Mouse (Mus musculus): ENCODE measurements around the gene Kmt5b. TPM values are rescaled to one million over a fixed set of nuclear protein-coding genes. Genes with fewer than 3 reads are reported as not detected.

Kmt5b gene
- total RNA-seq, 2 experiments from 2014 or later, result 20.8 to 22.5 TPM

DNA sequence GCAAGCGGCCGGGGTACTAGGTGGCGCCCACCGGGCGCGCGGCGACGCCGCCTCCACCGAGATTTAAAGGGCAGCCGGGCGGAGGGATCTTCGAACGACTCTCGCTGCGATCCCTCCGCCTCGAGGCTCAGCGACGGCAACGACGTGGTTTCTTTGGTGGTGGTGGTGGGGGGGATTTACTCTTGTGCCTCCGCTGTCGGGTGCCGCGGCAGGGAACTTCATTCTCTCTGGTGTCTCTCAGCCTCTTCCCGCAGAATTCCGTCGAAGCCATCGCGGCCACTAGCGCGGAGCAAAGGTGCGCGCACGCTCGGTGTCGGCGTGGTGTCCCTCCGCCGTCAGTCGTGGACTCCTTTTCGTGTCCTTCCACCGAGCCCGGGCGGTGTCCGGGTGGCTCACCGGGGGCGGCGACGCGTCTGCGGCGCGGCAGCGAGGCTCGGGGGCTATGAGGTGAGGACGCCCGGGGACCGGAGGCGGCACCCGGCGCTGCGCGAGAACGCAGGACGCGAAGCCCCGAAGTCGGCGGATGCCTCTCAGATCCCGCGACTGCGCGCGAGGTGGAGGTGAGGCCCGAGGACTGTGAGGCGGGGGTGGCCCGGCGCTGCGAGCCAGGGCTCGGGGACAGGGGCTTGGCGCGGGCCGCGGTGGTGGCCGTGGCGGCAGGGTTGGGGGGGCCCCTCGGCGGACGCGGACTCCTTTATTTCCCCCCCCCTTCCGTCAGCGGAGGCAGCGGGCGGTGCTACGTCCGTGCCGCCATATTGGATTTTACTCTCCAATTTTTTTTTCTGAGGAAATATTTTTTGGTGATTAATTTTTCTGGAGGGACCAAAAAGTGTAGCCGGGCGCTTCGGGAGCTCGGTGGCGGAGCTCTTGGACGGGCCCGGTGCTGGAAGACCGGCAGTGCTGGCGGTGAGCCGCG lies 818 bp downstream of the Kmt5b start:
- peak; percentile 85 to 93 for DNase-seq
- intact Hi-C loops (cut with DNase I), result no loop called here

DNA sequence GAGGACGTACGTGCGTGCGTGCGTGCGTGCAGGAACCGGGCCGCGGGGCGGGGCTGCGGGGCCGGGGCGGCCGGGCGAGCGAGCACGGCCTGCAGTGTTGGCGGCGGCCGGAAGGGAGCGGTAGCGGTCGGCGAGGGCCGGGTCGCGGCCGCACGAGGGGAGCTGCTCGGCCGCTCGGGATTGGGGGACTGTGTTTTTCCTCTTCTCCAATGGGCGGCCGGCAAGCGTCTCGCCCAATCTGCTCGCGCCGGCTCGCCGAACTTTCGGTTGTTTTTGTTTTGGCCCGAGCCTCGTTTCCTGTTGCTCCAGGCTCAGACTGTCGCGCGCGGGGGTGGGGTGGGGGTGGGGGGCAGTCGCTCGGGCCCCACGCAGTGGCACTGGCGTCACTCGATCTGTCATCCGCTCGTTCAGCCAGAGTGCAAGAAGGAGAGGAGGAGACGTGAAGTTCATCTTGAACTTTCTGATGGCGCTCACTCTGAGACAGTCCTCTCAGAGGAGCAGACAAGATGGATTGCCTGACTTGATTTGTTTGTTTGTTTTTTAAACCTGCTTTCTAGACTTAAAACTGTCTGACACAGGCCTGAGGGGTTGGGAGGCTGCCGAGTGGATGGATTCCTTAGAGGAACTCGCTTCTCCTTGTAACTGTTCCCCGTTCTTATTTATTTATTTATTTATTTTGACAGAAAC lies 1.6 kb downstream of the Kmt5b start:
- intact Hi-C loops (cut with DNase I), result no loop called here
- peak in 1 of 2 experiments; percentile 89 for DNase-seq

DNA sequence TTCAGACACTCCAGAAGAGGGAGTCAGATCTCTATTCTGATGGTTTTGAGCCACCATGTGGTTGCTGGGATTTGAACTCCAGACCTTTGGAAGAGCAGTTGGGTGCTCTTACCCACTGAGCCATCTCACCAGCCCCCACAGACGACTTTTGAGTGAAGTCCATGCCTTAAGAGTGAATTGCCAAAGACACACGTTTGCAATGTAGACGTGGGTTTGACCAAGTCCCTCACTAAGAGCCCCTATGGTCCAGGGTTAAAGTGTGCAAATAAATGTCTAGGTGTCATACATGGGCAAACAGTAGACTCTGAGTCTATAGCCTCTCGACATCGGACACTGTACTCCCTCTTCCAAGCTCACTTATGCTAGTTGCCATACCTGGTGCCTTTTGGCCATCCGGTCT lies 2.3 kb downstream of the Kmt5b start:
- intact Hi-C loops (cut with DNase I), result no loop called here

DNA sequence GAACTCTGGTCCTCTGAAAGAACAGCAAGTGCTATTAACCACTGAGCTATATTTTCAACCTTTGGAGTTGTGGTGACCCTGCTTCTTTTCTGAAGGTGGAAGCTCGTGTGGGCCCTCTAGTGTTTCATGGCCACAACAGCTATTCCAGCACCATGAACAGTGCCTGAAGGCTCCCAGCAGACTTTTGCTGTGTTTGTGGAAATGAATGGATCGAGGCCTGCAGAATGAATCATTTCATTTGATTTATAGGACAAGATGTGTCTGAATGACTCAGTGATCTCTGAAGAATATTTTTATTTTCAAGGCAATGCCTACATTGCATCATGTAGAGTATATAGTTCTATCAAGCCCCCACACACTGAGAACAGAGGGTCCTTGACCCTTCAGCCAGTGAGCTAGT lies 6.9 kb downstream of the Kmt5b start:
- intact Hi-C loops (cut with DNase I), result no loop called here
- no peak for DNase-seq

More for the DNA sequence above, 2.3 kb downstream of the Kmt5b start:
- no peak for DNase-seq

DNA sequence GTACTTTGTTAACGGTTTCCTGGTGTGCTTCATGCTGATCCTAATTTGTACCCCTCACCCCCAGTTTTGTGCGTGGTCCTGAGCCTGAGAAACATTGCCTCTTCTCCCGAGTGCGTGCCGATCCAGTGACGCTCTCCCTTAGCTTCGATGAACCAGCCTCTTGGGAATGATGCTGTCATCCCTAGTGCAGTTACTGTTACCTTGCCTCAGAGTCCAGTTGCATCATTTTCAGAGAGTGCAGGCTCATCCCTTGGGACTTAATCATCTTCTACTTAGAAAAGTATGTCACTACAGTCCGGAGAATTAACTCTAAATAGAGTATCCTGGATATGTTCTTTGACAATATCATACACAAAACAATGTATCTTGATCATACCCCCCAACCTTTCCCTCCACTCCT lies 11.5 kb downstream of the Kmt5b start:
- DNase-seq, result no peak
- intact Hi-C loops (cut with DNase I), result no loop called here

DNA sequence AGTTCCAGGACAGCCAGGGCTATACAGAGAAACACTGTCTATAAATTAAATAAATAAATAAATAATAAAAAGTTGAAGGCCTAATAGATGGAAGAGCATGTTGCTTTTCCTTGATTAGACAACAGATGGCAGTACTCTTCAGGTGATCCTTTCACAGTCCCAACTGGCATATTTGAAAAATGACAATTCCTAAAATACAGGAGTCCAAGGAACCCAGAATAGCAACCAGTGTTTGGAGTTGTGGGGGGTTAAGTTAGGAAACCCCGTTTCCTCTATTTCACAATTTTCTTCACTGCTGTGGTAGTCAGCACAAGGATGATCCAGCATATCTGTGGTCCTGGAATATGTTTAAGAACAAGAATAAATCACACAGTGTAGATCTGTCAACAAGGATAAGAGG lies 22.9 kb downstream of the Kmt5b start:
- DNase-seq, result no peak
- intact Hi-C loops (cut with DNase I), result loop anchor here (5.0 kb wide), 1 partner anchor 192 kb away; no protein-coding TSS in a partner anchor

DNA sequence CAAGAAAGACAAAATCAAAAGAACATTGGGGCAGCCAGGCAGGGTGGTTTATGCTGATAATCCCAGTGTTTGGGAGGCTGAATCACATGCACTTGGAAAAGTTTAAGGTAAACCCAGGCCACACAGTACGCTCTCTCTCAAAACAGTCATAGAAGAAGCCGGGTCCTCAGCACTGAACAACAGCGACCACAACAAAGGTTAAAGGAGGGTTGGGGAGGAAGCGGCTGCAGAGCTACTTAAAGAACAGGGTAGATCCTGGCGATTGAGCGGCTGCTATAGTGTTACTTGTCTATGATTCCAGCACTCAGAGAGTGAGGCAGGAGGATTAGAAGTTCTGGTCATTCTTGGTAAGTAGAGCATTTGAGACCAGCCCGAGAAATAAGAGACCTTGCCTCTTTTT lies 38.3 kb downstream of the Kmt5b start:
- no peak for DNase-seq
- intact Hi-C loops (cut with DNase I), result no loop called here

DNA sequence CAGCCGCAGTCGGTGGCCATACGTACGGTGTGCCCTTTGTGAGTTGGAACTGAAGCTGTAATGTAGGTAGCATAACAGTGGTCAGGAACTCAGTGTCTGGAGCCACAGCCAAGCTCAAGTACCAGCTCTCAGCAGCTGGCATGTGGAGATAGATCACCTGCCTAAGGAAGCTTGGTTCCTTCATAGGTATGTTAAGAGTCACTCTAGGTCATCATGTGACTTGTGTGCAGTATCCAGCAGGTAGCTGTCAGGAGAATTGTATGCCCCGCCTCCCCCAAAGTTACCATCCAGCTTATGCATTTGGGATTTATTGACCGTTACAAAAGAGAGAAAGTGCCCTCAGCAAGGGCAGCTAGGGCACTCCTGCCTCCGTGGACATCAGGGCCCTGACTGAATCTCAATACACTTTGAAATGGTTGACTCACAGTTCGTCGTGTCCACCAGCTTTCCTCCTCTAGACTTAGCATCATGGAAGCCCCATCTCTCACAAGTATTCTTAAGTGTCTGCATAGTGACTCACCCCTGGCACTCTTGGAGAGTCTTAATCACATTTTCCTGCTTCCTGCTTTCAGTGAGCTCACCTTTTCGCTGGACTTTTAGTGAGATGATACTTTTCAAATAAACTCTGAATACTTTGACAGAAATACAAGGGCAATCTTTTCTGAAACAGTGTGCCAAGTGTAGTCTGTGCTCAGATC lies 43.5 kb downstream of the Kmt5b start:
- DNase-seq, result no peak
- intact Hi-C loops (cut with DNase I), result no loop called here

DNA sequence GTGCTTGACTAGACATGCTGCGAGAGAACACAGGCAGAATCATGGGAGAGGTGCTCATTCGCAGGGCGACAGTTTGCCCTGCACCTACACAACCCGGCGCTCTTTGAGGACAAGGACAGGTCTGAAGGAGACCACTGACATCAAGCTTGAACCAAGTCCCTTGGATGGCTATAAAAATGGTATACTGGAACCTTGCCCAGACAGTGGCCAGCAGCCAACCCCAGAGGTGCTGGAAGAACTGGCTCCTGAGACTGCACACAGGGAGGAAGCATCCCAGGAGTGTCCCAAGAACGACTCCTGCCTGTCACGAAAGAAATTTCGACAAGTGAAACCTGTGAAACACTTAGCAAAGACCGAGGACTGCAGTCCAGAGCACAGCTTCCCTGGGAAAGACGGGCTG lies 47.2 kb downstream of the Kmt5b start:
- no peak for DNase-seq

DNA sequence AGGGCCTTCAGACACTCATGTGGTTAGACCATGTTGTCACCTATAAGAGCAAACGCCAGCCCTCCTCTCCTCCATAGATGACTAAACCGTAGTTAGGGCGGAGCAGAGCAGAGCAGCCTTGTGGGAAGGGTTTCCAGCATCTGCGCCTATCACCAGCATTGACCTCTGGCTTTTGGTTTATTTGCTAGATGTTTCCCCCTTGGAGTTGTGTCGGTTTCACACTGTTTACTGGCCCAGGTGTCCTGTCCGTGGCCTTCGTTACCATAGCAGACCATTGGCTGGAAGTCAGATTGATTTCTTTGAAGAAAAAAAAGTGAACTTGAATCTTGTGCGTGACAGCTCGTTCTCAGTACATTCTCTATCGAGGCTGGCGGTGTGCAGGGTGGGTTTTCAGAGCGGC lies 48.6 kb downstream of the Kmt5b start:
- intact Hi-C loops (cut with DNase I), result no loop called here
- no peak for DNase-seq

More for the DNA sequence above, 47.2 kb downstream of the Kmt5b start:
- intact Hi-C loops (cut with DNase I), result no loop called here

DNA sequence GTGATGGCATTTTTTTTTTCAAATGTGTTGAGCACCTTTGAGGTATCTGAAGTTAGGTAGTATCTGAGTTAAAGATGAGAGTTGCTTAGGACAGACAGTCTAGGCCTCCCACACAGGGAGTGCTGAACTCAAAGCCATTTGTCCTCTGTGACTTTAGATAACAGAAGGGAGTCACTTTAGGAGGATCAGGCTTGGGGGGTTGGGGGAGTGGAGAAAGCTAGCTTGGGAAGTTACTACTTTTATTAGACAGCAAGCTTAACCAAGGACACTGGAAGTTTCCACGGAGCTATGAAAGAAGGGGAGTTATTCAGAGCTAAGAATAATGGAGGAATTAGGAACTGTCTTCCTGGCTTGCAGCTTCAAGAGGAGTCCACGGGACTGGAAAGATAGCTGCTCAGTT lies 51.9 kb downstream of the Kmt5b start:
- intact Hi-C loops (cut with DNase I), result no loop called here
- no peak for DNase-seq

DNA sequence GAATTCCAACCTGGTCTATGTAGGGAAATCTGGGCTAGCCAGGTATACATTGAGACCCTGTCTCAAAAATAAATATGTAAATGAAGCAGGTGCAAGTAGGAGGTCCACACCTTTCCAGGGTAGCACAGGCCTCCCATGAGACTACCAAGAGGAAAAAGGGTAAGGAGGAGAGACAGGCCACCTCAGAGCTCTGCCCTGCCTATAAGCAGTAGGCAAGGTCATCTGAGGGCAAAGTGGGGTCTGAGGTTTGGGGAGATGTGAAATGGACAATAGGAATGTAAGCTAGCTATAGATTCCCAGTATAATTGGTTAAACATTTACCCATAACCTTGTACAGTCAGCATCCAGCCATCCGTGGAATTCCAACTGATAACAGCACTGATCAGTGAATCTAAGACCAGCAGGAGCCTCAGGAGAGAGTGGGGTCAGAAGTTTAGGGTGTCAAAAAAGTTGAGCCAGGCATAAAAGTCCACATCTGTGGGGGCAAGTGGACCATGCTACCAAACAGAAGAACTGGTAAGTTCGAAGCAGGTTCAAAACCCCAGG lies 52.8 kb downstream of the Kmt5b start:
- intact Hi-C loops (cut with DNase I), result no loop called here
- no peak for DNase-seq

DNA sequence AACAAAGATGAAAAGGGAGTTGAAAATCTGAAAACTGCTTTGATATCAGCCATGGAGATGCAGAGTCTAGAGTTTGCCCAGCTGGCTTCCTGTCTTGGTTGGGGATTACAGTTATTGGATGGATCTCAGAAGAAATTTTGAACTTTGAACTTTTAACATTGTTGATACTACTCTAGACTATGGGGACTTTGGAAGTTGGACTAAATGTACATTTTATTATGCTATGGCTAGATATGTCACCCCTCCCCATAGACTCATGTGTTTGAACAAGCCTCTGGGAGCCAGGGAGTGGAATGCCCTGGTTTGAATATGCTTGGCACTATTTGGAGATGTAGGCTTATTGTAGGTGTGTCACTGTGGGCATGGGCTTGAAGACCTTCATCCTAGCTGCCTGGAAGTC lies 57.8 kb downstream of the Kmt5b start:
- intact Hi-C loops (cut with DNase I), result no loop called here
- no peak for DNase-seq

DNA sequence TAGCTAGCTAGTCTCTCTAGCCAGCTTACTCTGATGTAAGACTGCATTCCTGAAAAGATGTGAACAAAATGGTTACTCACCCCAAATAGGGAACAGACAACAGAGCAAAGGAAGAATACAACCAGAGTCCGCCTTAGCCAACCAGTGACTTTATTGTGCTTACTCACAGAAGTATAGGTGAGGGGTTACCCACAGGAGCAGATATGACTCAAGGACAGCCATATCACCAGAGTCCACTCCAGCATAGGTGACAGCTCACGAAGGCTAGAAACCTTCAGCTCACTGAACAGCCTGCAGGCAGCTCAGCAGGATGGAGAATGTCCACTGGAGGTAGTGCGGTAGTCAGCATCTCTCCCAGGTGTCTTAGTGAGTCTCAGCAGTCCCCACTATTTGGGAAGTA lies 62.6 kb downstream of the Kmt5b start:
- intact Hi-C loops (cut with DNase I), result no loop called here
- no peak for DNase-seq

DNA sequence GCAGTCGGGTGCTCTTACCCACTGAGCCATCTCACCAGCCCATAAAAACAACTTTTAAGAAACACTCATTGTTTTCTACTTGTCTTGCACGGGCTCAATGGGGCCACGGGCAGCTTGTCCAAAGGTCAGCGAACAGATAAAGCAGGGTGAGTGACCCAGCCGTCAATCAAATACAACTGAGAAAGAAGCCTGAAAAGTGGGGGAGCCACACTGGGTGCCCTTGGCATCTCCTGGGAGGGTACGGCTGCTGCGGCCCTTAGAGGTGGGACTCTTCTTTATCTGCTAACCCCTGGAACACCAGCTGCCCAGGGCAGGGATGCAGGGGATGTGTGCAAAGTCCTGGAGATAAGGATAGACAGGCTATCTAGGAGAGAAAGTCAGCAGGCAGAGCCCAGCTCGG lies 64.5 kb downstream of the Kmt5b start:
- no peak for DNase-seq
- intact Hi-C loops (cut with DNase I), result no loop called here

DNA sequence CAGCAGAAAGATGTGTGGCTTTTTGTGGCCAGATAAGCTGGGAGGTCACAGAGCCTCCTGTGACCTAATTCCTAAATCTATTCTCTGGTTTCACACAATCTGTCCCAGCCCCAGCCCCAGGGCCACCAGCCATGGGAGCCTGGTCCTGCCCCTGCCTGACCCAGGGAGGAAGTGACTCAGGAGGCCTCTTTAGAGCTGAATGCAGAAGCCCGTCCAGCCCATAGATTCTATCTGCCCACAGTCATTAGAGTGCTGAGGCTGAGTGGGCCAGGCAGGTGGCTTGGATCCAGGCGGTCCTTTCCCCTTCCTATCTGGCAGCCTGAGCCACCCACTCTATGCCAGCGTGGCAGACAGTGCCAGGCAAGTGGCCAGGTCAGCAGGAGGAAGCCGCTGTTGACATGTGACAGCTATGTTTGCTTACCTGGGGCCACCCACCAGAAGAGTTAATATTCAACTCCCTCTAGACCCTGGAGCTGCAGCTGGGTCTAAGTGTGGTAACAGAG lies 65.7 kb downstream of the Kmt5b start:
- intact Hi-C loops (cut with DNase I), result no loop called here
- DNase-seq, result no peak

DNA sequence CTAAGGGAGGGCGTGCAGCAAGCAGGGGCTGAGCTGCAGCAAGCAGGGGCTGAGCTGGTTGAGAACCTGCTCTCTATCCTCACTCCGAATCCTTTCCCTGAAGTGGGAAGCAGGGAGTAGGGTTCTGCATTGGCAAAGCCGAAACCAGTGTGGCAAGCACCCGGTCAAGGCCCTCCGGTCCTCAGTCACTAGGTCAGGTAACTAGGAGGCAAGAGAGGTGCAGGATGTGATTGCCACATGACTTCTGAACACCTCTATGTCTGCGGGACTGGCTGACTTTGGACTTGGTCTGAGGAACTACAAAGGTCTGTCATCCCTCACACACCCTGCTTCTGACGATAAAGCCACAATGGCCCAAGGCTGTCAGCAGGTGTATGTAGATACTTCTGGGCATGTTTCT lies 67.1 kb downstream of the Kmt5b start:
- intact Hi-C loops (cut with DNase I), result no loop called here
- no peak for DNase-seq

DNA sequence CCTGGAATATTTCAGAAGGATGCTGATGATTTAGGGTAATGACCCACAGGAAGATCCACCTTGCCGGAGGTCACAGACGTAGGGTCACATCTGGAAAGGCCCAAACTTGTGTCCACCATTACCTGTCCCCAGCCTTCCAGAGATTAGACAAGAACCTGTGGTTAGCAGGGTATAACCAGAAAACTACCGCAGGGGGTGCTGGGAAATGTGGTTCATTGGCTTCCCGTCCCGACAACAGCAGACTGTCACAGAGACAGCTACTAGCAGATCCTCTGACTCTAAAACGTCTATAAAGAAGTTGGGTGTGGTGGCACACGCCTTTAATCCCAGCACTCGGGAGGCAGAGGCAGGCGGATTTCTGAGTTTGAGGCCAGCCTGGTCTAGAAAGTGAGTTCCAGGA lies 69.6 kb downstream of the Kmt5b start:
- DNase-seq, result no peak
- intact Hi-C loops (cut with DNase I), result no loop called here

DNA sequence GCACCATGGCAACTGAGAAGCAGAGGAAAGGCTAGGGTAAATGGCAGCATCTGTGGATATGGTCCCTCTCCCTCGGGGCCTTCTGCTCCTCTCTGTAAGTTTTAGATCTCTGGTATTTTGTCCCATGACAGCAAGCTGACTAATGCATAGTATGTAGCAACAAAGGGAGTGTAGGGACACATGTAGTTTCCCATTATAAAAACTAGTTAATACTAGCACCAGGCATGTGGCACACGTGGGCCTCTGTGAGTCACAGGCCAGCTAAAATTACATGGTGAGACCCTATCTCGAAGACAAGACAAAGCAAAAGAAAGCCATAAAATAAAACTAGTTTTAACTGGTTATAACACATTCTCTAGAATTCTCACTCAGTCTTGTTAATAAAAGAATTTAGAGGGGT lies 71.7 kb downstream of the Kmt5b start:
- intact Hi-C loops (cut with DNase I), result no loop called here
- no peak for DNase-seq

DNA sequence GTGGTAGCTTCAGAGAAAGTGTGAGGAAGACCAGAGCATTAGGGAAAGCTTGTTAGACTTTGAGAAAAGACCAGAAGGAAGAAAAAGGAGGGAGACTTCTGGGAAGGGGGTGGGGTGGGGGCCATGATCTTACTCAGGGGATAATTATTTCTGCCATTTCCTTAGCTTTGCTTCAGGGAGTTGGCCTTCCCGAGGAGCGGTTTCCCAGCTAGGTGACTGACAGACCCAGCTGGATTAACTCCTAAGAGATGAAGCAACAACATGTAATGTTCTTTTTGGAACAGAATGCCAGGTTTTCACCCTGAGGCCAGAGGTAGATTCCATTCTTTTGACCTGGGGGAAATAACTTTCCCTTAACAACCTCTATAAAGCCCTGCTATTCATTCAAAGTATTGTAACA lies 72.5 kb downstream of the Kmt5b start:
- intact Hi-C loops (cut with DNase I), result no loop called here
- no peak for DNase-seq

DNA sequence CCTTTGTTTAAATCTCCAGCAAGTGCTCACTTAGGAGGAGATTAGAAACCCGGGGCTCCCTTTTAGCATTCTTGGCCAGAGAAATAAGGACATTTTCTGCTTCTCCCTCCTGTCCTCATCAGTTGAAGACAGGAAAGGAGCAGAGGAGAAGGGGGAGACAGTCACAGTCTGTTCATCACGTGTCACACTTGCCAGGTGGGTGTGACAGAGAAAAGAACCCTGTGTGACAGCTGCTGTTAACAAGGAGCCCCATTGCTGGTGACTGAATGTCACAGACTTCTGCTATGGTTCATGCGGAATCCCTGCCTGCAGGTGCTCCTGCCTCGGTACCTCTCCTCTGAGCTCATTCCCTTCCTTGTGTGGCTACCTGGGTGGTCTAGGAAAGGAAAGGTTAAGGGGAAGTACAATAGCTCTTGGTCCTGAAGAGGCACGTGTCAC lies 73.0 kb downstream of the Kmt5b start:
- DNase-seq, result no peak
- intact Hi-C loops (cut with DNase I), result no loop called here
